Mouse (Mus musculus) kidney, embryonic 16.5 days (tissue): Measurements from ENCODE around the gene Crebbp. TPM values are rescaled to one million over a fixed set of nuclear protein-coding genes. Genes with fewer than 3 reads are reported as not detected.

Experiments used
- ATAC-seq: fragments of 200-750 bp; cut with Nextera tagmentation; 2 replicates; pipeline ENCODE4 v1.8.0; 2017; ENCODE audit warnings: moderate TSS enrichment; ENCODE audit not compliant: low FRiP score, low TSS enrichment
- H3K27ac ChIP-seq: fragments of 300-500 bp; sonication (generic); 2 replicates; pipeline ENCODE4 v1.5.1; 2014; ENCODE audit warnings: low read length
- H3K27me3 ChIP-seq: fragments of 300-500 bp; sonication (generic); 2 replicates; pipeline ENCODE4 v1.6.1; 2014; ENCODE audit warnings: low read length, control low read depth, mixed read lengths; ENCODE audit not compliant: insufficient read depth
- H3K36me3 ChIP-seq: fragments of 300-500 bp; sonication (generic); 2 replicates; pipeline ENCODE4 v1.6.1; 2014; ENCODE audit warnings: low read length, control low read depth, mixed read lengths; ENCODE audit not compliant: insufficient read depth
- H3K4me1 ChIP-seq: fragments of 300-500 bp; sonication (generic); 2 replicates; pipeline ENCODE4 v1.6.1; 2014; ENCODE audit warnings: low read length, control low read depth, mixed read lengths; ENCODE audit not compliant: insufficient read depth
- H3K4me2 ChIP-seq: fragments of 300-500 bp; sonication (generic); replicated peaks from 2 replicates; pipeline ENCODE4 v1.6.1; 2014; ENCODE audit warnings: low read depth, low read length
- H3K4me3 ChIP-seq: fragments of 300-500 bp; sonication (generic); 2 replicates; pipeline ENCODE4 v1.5.1; 2014; ENCODE audit warnings: mild to moderate bottlenecking, low read length
- H3K9ac ChIP-seq: fragments of 300-500 bp; sonication (generic); replicated peaks from 2 replicates; pipeline ENCODE4 v1.6.1; 2014; ENCODE audit warnings: low read length
- H3K9me3 ChIP-seq: fragments of 300-500 bp; sonication (generic); 2 replicates; pipeline ENCODE4 v1.6.1; 2016; ENCODE audit warnings: low read length, control low read depth
- WGBS: fragments of 180-500 bp; shearing (Covaris S2); extraction: QIAGEN DNeasy Blood & Tissue Kit; methylation state at CpG from one replicate; pipeline ENCODE4 v1.1.7; 2014; 5-methylcytosine and 5-hydroxymethylcytosine counted together
- polyA plus RNA-seq: library from polyadenylated mRNA; unstranded; fragments of >200 nt; fragmentation: Nextera tagmentation; extraction: Ambion mirVana; gene quantifications from 2 replicates; pipeline ENCODE4 v1.2.1, GENCODE M21; 2015

Gene Crebbp
- polyA plus RNA-seq, 1 experiment from 2014 or later: 31.2 TPM

DNA sequence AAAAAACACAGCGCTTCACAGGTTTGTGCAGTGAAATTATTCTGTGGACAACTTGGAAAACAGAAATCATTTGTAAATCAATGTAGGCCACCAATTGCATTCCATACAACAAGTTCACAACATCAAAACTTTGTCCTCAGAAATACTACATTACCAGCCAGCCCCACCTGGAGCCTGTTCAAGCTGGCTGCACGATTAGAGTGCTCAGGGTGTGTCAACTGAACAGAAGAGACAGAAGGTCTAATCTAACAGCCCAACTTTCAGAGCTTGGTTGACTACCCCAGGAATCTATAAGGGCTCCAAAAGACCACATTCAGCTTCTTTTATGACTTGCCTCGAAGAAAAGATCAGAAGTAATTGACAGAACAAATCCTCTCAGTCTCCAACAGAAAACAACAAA lies 44.3 kb downstream of the Crebbp start:
- Histone ChIP-seq H3K9me3 (peaks cover 5% of the 10 kb centered on the region; the same call in 1 of the 2 replicates), H3K4me2 (no peak overlapping the region), H3K27ac (no peak overlapping the region), H3K4me1 (no peaks in the 10 kb centered on the region), H3K36me3 (peaks cover 13% of the 10 kb centered on the region), H3K9ac (no peak overlapping the region), H3K4me3 (no peak overlapping the region), H3K27me3 (no peaks in the 10 kb centered on the region)
- 77% methylated on average over 3 of the region's 3 CpGs for WGBS
- ATAC-seq: no peak

DNA sequence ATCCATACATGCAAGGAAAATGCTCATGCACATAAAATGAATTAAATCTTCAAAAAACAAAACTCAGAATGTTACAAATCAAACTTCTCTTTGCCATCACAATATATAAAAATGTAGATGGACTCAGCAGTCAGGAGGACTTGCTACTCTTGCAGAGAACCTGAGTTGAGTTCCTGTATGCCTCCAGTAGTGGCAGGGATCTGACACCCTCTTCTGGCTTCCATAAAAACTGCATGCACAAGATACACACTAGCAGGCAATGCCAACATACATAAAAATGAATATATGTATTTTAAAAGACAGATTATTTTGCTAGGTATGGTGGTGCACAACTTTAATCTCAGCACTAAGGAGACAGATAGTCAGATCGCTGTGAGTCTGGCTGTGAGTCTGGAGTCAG lies 45.3 kb downstream of the Crebbp start:
- Histone ChIP-seq H3K4me2 (no peak overlapping the region), H3K9ac (no peak overlapping the region), H3K27me3 (no peaks in the 10 kb centered on the region), H3K4me3 (no peak overlapping the region), H3K9me3 (peaks cover 5% of the 10 kb centered on the region; the same call in 1 of the 2 replicates), H3K4me1 (no peaks in the 10 kb centered on the region), H3K36me3 (peaks cover 13% of the 10 kb centered on the region), H3K27ac (no peak overlapping the region)
- 95% methylated on average over 1 of the region's 1 CpGs for WGBS
- ATAC-seq: no peak

DNA sequence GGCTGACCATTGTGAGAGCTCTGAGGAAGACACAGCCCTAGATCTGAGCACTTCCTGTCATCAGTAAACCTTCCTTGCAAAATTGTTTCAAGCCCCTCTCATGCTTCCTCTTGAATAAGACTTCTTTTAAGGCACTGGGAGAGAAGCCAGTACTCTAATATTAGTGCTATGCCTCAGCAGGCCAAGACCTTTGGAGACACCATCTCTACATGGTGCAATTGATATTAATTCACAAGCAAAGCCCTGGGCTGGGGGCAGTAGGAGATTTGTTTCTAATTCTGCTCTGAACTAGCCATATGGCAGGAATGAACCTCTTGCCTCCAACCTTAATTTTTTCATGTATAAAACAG lies 52.9 kb downstream of the Crebbp start:
- Histone ChIP-seq H3K4me2 (no peak overlapping the region), H3K9ac (no peak overlapping the region), H3K36me3 (peaks cover 6% of the 10 kb centered on the region; the same call in 1 of the 2 replicates), H3K27ac (no peak overlapping the region), H3K4me3 (no peak overlapping the region), H3K27me3 (no peaks in the 10 kb centered on the region), H3K4me1 (peaks cover 2% of the 10 kb centered on the region; the same call in 1 of the 2 replicates), H3K9me3 (no peaks in the 10 kb centered on the region)
- no peak for ATAC-seq

DNA sequence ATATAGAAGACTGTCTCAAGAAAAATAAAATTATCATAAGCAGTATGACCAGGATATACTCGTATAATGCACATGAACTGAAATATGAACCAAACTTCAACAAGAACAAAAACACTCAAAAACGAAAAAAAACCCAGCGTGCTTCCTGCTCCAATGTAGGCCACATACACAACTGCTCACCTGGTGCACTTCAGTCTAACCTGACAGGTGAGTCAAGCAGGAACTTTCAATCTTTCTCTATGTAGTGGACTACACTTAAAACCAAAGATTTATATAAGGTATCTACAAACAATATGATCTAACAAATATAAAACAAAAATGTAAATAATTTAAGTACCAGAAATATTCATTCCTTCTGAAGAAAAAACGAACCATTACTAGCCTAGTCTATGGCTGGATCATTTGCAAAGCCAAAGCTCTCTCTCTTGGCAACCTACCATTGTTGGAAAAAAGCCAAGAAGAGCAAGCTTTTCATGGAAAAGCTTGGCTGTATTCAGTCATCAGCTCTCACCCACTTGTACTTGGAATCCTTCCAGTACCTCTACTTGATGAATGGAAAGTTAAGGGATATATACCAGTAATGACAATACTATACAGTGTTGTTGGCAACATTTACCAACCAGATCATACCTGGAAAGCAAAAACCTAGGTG lies 53.4 kb downstream of the Crebbp start:
- peaks cover 2% of the 10 kb centered on the region; the same call in 1 of the 2 replicates for H3K4me1 ChIP-seq
- peaks cover 6% of the 10 kb centered on the region; the same call in 1 of the 2 replicates for H3K36me3 ChIP-seq
- 86% methylated on average over 4 of the region's 4 CpGs for WGBS
- ATAC-seq: no peak
- no peak overlapping the region for H3K4me2 ChIP-seq
- no peaks in the 10 kb centered on the region for H3K27me3 ChIP-seq
- H3K9ac ChIP-seq: no peak overlapping the region
- H3K9me3 ChIP-seq: no peaks in the 10 kb centered on the region
- no peak overlapping the region for H3K27ac ChIP-seq
- no peak overlapping the region for H3K4me3 ChIP-seq

DNA sequence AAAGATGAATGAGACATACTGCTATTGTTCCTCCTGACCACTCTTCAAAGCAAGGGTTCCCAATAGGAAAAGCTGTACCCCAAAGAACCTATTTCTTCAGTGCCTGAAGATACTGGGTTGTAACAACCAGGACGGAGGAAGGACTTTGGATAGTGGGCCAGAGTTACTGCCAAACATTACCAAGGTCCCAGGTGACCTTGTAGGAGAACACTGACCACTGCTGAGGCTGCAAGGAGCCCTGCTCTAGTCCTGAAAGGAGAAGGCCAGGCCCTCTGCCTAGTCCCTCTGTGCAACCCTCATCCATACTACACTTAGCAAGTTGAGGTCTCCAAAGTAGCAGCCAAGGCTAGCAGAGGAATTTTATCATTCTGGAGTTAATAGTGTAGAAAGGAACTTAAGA lies 60.7 kb downstream of the Crebbp start:
- 88% methylated on average over 1 of the region's 1 CpGs for WGBS
- Histone ChIP-seq H3K4me2 (no peak overlapping the region), H3K9me3 (no peaks in the 10 kb centered on the region), H3K27ac (no peak overlapping the region), H3K36me3 (peaks cover 25% of the 10 kb centered on the region), H3K9ac (no peak overlapping the region), H3K27me3 (no peaks in the 10 kb centered on the region), H3K4me1 (no peaks in the 10 kb centered on the region), H3K4me3 (no peak overlapping the region)
- ATAC-seq: no peak

DNA sequence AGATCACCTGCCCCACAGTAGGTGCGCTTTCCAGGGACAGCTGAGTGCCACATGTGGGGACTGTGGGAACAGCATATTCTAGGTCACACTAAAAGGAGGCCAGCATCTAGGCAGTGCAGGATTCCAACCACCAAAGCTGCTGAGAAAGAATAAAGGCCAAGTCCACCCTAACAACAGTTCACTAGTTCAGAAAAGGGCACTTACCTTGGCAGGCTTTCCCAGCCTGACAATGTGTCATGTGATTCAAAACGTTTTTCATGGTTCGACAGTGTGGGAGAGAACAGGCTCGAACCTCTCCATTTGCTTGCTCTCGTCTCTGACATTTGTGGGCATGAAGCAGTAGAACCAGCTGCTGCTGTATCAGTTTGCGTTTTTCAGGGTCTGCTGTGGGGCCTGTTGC lies 75.3 kb downstream of the Crebbp start:
- Histone ChIP-seq H3K27ac (no peak overlapping the region), H3K4me1 (no peaks in the 10 kb centered on the region), H3K4me2 (no peak overlapping the region), H3K9me3 (no peaks in the 10 kb centered on the region), H3K4me3 (no peak overlapping the region), H3K27me3 (no peaks in the 10 kb centered on the region), H3K9ac (no peak overlapping the region), H3K36me3 (peaks cover 24% of the 10 kb centered on the region)
- ATAC-seq: no peak
- WGBS: 64% methylated on average over 6 of the region's 6 CpGs

DNA sequence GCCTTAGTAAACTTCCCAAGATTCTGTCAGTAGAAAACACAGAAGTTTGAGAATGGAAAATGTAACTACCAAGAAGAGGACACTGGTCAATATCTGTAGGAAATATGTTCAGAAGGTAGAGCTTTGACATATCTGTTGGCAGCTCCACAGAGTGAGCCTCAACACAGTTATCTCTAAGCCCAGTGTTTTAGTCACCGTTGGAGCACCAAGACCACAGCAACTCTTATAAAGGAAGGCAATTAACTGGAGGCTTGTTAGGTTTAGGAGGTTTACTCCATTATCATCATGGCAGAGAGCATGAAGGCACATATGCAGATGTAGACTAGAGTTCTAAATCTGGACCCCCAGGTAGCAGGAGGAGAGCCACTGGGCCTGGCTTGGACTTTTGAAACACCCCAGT lies 80.0 kb downstream of the Crebbp start:
- no peak for ATAC-seq
- H3K9me3 ChIP-seq: no peaks in the 10 kb centered on the region
- H3K4me2 ChIP-seq: no peak overlapping the region
- H3K27me3 ChIP-seq: no peaks in the 10 kb centered on the region
- H3K4me1 ChIP-seq: no peaks in the 10 kb centered on the region
- H3K4me3 ChIP-seq: no peak overlapping the region
- no peak overlapping the region for H3K9ac ChIP-seq
- 100% methylated on average over 1 of the region's 1 CpGs for WGBS
- H3K27ac ChIP-seq: no peak overlapping the region
- peaks cover 24% of the 10 kb centered on the region for H3K36me3 ChIP-seq

DNA sequence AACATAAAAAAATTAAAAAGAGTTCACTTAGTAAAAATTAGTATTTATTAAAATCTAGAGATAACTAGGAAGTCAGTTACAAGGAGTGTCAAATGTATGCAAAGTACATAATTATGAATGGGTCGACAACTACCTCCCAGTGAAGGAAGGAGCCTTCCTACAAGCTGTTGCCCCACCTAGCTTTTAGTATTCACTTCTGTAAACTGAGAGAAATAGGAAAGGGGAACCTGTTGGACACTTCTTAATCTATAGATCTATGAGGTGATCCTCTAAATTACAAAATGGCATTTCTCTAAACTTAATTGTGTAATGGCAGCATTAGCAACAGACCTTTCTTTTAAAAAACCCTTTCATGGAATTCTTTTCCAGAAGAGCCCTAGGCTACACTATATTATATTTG lies 84.9 kb downstream of the Crebbp start:
- Histone ChIP-seq H3K4me3 (no peak overlapping the region), H3K4me2 (no peak overlapping the region), H3K9ac (no peak overlapping the region), H3K36me3 (peaks cover 35% of the 10 kb centered on the region), H3K27ac (no peak overlapping the region), H3K4me1 (no peaks in the 10 kb centered on the region), H3K27me3 (no peaks in the 10 kb centered on the region), H3K9me3 (no peaks in the 10 kb centered on the region)
- 74% methylated on average over 1 of the region's 1 CpGs for WGBS
- ATAC-seq: no peak

DNA sequence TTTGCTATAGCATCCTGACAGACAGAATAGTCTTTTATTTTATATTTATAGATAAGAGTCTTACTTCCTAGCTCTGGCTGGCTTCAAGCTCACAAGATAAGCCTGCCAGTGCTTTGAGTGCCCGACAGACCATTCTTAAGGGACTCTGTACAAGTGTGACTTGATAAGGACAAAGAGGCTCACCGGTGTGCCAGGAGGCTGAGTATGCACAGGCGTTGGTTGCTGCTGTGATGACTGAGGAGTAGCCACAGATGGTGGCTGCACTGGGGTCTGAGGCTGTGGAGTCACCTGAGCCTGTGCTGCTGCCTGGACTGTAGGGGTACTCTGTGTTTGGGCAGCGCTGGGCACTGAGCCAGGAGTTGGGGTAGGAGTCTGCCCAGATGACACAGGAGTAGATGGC lies 96.7 kb downstream of the Crebbp start:
- no peak overlapping the region for H3K4me2 ChIP-seq
- no peak overlapping the region for H3K4me3 ChIP-seq
- H3K4me1 ChIP-seq: no peaks in the 10 kb centered on the region
- WGBS: 95% methylated on average over 4 of the region's 4 CpGs
- ATAC-seq: no peak
- no peaks in the 10 kb centered on the region for H3K9me3 ChIP-seq
- H3K9ac ChIP-seq: no peak overlapping the region
- no peak overlapping the region for H3K27ac ChIP-seq
- peaks cover 59% of the 10 kb centered on the region for H3K36me3 ChIP-seq
- H3K27me3 ChIP-seq: no peaks in the 10 kb centered on the region

DNA sequence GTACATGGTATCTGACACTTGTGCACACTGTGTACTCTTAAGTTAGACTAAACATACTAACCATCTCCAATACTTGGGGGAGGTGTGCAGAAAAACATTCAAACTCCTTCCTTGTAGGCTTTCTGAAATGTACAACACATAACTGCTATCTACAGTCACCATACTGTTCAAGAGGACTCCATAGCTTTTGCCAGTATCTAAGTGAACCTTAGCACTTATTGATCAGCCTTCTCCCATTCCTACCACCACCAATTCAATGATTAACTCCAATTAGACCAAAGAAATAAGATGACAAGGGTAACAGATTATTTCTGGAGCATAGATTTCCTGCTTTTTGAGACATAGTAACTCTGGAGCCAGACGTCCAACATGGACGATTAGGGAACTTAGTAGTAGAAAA lies 113.4 kb downstream of the Crebbp start:
- no peak overlapping the region for H3K4me3 ChIP-seq
- H3K4me1 ChIP-seq: no peaks in the 10 kb centered on the region
- no peak for ATAC-seq
- H3K36me3 ChIP-seq: peaks cover 41% of the 10 kb centered on the region
- no peak overlapping the region for H3K27ac ChIP-seq
- 90% methylated on average over 2 of the region's 2 CpGs for WGBS
- H3K4me2 ChIP-seq: no peak overlapping the region
- H3K9ac ChIP-seq: no peak overlapping the region
- no peaks in the 10 kb centered on the region for H3K9me3 ChIP-seq
- H3K27me3 ChIP-seq: no peaks in the 10 kb centered on the region
